Mouse (Mus musculus) heart, embryonic 16.5 days (tissue): ENCODE measurements at regions not wholly inside any gene's neighbourhood (a gene's known extent, or its start where the extent isn't known, plus 50 kb on each side); places are given as distances from the start of the nearest gene placed in this dataset.
A peak's percentile ranks its signal among the peaks of the same experiment; 100 is the strongest.

ENCODE experiments used
- ATAC-seq: fragments of 200-750 bp; cut with Nextera tagmentation; replicated peaks from 2 replicates; pipeline ENCODE4 v1.8.0; 2017; ENCODE audit warnings: moderate number of reproducible peaks; ENCODE audit not compliant: insufficient read depth, low FRiP score; ENCODE audit errors: extremely low read depth
- H3K27ac ChIP-seq: fragments of 300-500 bp; sonication (generic); 2 replicates; pipeline ENCODE4 v1.5.1; 2014; ENCODE audit warnings: mild to moderate bottlenecking, low read length, control low read depth, moderate library complexity
- H3K27me3 ChIP-seq: fragments of 300-500 bp; sonication (generic); 2 replicates; pipeline ENCODE4 v1.6.1; 2014; ENCODE audit warnings: low read length, mixed read lengths; ENCODE audit not compliant: control insufficient read depth, insufficient read depth
- H3K36me3 ChIP-seq: fragments of 300-500 bp; sonication (generic); 2 replicates; pipeline ENCODE4 v1.6.1; 2014; ENCODE audit not compliant: control insufficient read depth, insufficient read depth
- H3K4me1 ChIP-seq: fragments of 300-500 bp; sonication (generic); 2 replicates; pipeline ENCODE4 v1.6.1; 2014; ENCODE audit warnings: low read length, mixed read lengths; ENCODE audit not compliant: control insufficient read depth, insufficient read depth
- H3K4me2 ChIP-seq: fragments of 300-500 bp; sonication (generic); 2 replicates; pipeline ENCODE4 v1.6.1; 2014; ENCODE audit warnings: low read depth, mild to moderate bottlenecking, control low read depth, low read length
- H3K4me3 ChIP-seq: fragments of 300-500 bp; sonication (generic); 2 replicates; pipeline ENCODE4 v1.5.1; 2014; ENCODE audit warnings: mild to moderate bottlenecking, control low read depth, low read length
- H3K9ac ChIP-seq: fragments of 300-500 bp; sonication (generic); 2 replicates; pipeline ENCODE4 v1.6.1; 2014; ENCODE audit warnings: low read length, control low read depth
- H3K9me3 ChIP-seq: fragments of 300-500 bp; sonication (generic); replicated peaks from 2 replicates; pipeline ENCODE4 v1.6.1; 2016; ENCODE audit warnings: low read length; ENCODE audit not compliant: control insufficient read depth
- WGBS: fragments of 180-500 bp; shearing (Covaris S2); extraction: QIAGEN DNeasy Blood & Tissue Kit; methylation state at CpG from one replicate; pipeline ENCODE4 v1.1.7; 2014; 5-methylcytosine and 5-hydroxymethylcytosine counted together

DNA sequence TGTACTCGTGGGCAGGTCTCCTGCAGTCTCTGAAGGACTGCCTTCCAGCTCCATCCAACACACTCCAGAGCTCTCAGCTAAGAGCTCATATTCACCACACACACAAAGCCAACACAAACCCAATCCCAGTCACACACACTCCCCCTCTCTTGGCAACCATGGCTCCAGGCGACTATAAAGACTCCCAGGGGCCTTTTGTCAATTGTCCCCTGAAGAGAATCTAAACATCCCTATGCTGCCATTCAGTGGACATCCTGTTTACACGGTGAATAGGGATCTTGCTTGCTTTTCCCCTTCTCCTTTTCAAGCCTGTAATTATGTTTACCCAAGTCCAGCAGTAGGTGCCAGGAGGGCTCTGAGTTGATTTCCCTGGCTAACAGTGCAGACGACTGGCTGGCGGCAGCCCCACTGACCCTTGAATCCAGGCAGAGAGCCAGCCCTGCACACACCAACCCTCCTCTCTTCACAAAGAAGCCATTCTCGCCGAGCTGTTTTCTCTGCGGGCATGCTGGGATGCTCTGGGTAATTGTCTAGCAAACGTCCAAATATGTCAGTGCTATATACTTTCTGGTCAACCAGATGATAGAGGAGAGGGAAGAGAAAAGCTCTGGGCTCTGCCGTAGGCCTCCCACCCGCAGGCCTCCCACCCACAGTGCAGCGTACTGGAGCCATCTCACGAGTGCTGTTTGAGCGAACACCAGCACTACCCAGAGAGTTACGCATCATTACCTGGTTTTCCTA lies 144.9 kb downstream of the Tbc1d30 start:
- H3K36me3 ChIP-seq: no peaks in the 10 kb centered on the region
- no peaks in the 10 kb centered on the region for H3K27me3 ChIP-seq
- no peak overlapping the region for H3K4me3 ChIP-seq
- H3K9me3 ChIP-seq: no peaks in the 10 kb centered on the region
- no peak overlapping the region for H3K9ac ChIP-seq
- WGBS: 37% methylated on average over 15 of the region's 15 CpGs
- peak overlapping the region; percentile 68 for H3K27ac ChIP-seq
- peak; percentile 86 for ATAC-seq
- 0 out of 2 replicates have a peak overlapping the region, but pooled peaks have one; percentile 32 for H3K4me2 ChIP-seq
- H3K4me1 ChIP-seq: peaks cover 11% of the 10 kb centered on the region

- Histone ChIP-seq H3K9me3 (no peaks in the 10 kb centered on the region), H3K4me1 (peaks cover 11% of the 10 kb centered on the region), H3K27ac (peak overlapping the region; percentile 68), H3K4me3 (no peak overlapping the region), H3K36me3 (no peaks in the 10 kb centered on the region), H3K4me2 (no peak overlapping the region), H3K27me3 (no peaks in the 10 kb centered on the region), H3K9ac (no peak overlapping the region)
- 81% methylated on average over 3 of the region's 3 CpGs for WGBS
- ATAC-seq: no peak
Measured at GRCm38 (mm10) chr10:121206743-121207039, 144.4 kb downstream of the Tbc1d30 start.
